Mouse (Mus musculus) heart, adult 2 months (tissue): ENCODE results near the gene Mbd3.

Source experiments
- CTCF ChIP-seq: fragments of 200-600 bp; IDR thresholded peaks from 2 replicates; pipeline ENCODE4 v1.8.1; 2022; ENCODE audit warnings: antibody characterized with exemption, mild to moderate bottlenecking, moderate library complexity
- POLR2A ChIP-seq: fragments of 200-500 bp; IDR thresholded peaks from 2 replicates; pipeline ENCODE4 v1.6.1; 2011; ENCODE audit warnings: mild to moderate bottlenecking, low read depth, low read length, control low read depth; ENCODE audit not compliant: insufficient read depth

DNA sequence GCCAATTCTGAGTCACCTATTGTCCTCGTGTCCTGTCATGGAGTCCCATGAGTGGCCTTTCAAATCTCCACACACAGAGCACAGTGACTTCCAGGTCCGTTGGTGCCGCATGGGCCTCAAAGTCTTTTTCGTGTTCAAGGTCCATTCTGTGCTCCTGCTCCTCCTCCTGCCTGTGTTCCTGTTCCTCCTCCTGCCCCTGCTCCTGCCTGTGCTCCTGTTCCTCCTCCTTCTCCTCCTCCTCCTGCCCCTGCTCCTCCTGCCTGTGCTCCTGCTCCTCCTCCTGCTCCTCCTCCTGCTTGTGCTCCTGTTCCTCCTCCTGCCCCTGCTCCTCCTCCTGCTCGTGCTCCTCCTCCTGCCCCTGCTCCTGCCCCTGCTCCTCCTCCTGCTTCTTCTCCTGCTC, 31.4 kb downstream of the Mbd3 start:
- TF ChIP-seq CTCF: no peak
- no peak for TF ChIP-seq POLR2A
